Mouse (Mus musculus) C2C12 (cell line): ENCODE measurements around the gene Ddn. TPM values are rescaled to one million over a fixed set of nuclear protein-coding genes. Genes with fewer than 3 reads are reported as not detected.

Experiments
- H3K27me3 ChIP-seq: one replicate; pipeline ENCODE4 v1.6.1; 2011; ENCODE audit not compliant: control insufficient read depth, insufficient read depth, insufficient read length
- H3K36me3 ChIP-seq: one replicate; pipeline ENCODE4 v1.6.1; 2011; ENCODE audit not compliant: control insufficient read depth, insufficient read depth
- H3K4me3 ChIP-seq: one replicate; pipeline ENCODE4 v1.5.1; 2011; ENCODE audit warnings: mild to moderate bottlenecking, control low read depth; ENCODE audit not compliant: poor library complexity, insufficient read depth, severe bottlenecking
- H3K79me2 ChIP-seq: one replicate; pipeline ENCODE4 v1.6.1; 2011; ENCODE audit not compliant: control insufficient read depth, insufficient read depth
- H3K79me3 ChIP-seq: one replicate; pipeline ENCODE4 v1.6.1; 2011; ENCODE audit warnings: low read depth, control low read depth
- H3ac ChIP-seq: one replicate; pipeline ENCODE3; 2011; ENCODE audit warnings: low read depth; ENCODE audit not compliant: control insufficient read depth, insufficient read length
- CEBPB ChIP-seq: IDR thresholded peaks from one replicate; pipeline ENCODE4 v1.6.1; 2011; ENCODE audit warnings: low read depth, mild to moderate bottlenecking, control low read depth, moderate library complexity
- CTCF ChIP-seq: IDR thresholded peaks from one replicate; pipeline ENCODE4 v1.5.1; 2011; ENCODE audit not compliant: control insufficient read depth, insufficient read depth, insufficient read length
- FOSL1 ChIP-seq: IDR thresholded peaks from one replicate; pipeline ENCODE4 v1.8.0; 2011; ENCODE audit warnings: mild to moderate bottlenecking, low read length; ENCODE audit not compliant: poor library complexity, insufficient read depth, severe bottlenecking
- MAX ChIP-seq: IDR thresholded peaks from one replicate; pipeline ENCODE4 v1.6.1; 2011; ENCODE audit warnings: mild to moderate bottlenecking, control low read depth
- MYOD1 ChIP-seq: IDR thresholded peaks from one replicate; pipeline ENCODE4 v1.6.1; 2011; ENCODE audit warnings: low read depth; ENCODE audit not compliant: control insufficient read depth, insufficient read length
- MYOG ChIP-seq: IDR thresholded peaks from one replicate; pipeline ENCODE4 v1.6.1; 2011; ENCODE audit not compliant: control insufficient read depth, insufficient read length; ENCODE audit errors: extremely low read depth
- USF1 ChIP-seq: IDR thresholded peaks from one replicate; pipeline ENCODE4 v1.6.1; 2011; ENCODE audit warnings: low read depth, mild to moderate bottlenecking, control low read depth, moderate library complexity
- polyA plus RNA-seq: library from polyadenylated mRNA; unstranded; fragments of >200 nt; fragmentation: generic; extraction: Trizol; gene quantifications from one replicate; pipeline ENCODE4 v1.2.1, GENCODE M21; 2012; ENCODE audit warnings: missing spikeins

The Ddn gene
- polyA plus RNA-seq, 1 experiment = 0.11 TPM

GRCm38 (mm10) chr15:98792233-98793020, 16.9 kb downstream of the Ddn start:
- H3K79me3 ChIP-seq = no peaks in the 10 kb centered on the region
- no peak overlapping the region for H3ac ChIP-seq
- no peak overlapping the region for H3K4me3 ChIP-seq
- no peaks in the 10 kb centered on the region for H3K36me3 ChIP-seq
- TF ChIP-seq CEBPB (no peak), MYOD1 (no peak), CTCF (no peak)
- peaks cover 59% of the 10 kb centered on the region for H3K27me3 ChIP-seq
- no peaks in the 10 kb centered on the region for H3K79me2 ChIP-seq

GRCm38 (mm10) chr15:98791771-98792170, 17.5 kb downstream of the Ddn start:
- H3K36me3 ChIP-seq = no peaks in the 10 kb centered on the region
- no peaks in the 10 kb centered on the region for H3K79me3 ChIP-seq
- no peak overlapping the region for H3K4me3 ChIP-seq
- H3ac ChIP-seq = no peak overlapping the region
- TF ChIP-seq CEBPB = no peak
- TF ChIP-seq MYOG = no peak
- TF ChIP-seq FOSL1 = no peak
- TF ChIP-seq CTCF = no peak
- no peak for TF ChIP-seq MYOD1
- no peak for TF ChIP-seq USF1
- TF ChIP-seq MAX = no peak
- no peaks in the 10 kb centered on the region for H3K79me2 ChIP-seq
- H3K27me3 ChIP-seq = peaks cover 57% of the 10 kb centered on the region

GRCm38 (mm10) chr15:98791221-98791620, 18.1 kb downstream of the Ddn start:
- H3K27me3 ChIP-seq = peaks cover 51% of the 10 kb centered on the region
- no peaks in the 10 kb centered on the region for H3K79me3 ChIP-seq
- no peaks in the 10 kb centered on the region for H3K79me2 ChIP-seq
- no peak overlapping the region for H3ac ChIP-seq
- TF ChIP-seq MAX (no peak), FOSL1 (no peak), CEBPB (no peak), USF1 (no peak), MYOD1 (no peak), CTCF (no peak), MYOG (no peak)
- no peaks in the 10 kb centered on the region for H3K36me3 ChIP-seq
- H3K4me3 ChIP-seq = no peak overlapping the region

- H3K27me3 ChIP-seq = peaks cover 48% of the 10 kb centered on the region
- peak overlapping the region; percentile 6 for H3ac ChIP-seq
- no peaks in the 10 kb centered on the region for H3K79me2 ChIP-seq
- H3K36me3 ChIP-seq = no peaks in the 10 kb centered on the region
- TF ChIP-seq MYOD1 (no peak), USF1 (no peak), MAX (no peak), MYOG (no peak), CEBPB (no peak), CTCF (no peak), FOSL1 (no peak)
- H3K4me3 ChIP-seq = no peak overlapping the region
- H3K79me3 ChIP-seq = no peaks in the 10 kb centered on the region
Observed at GRCm38 (mm10) chr15:98790761-98791160, 18.5 kb downstream of the Ddn start.

- peak within 1 kb of the TSS; percentile 62 for H3ac ChIP-seq
- H3K36me3 ChIP-seq = no peaks in the 10 kb centered on the region
- TF ChIP-seq CTCF (peak; percentile 93), USF1 (no peak)
- no peaks in the 10 kb centered on the region for H3K79me3 ChIP-seq
- H3K4me3 ChIP-seq = no peak within 1 kb of the TSS
- peaks cover 44% of the 10 kb centered on the region for H3K27me3 ChIP-seq
- no peaks in the 10 kb centered on the region for H3K79me2 ChIP-seq
Observed at GRCm38 (mm10) chr15:98789661-98790535, 19.4 kb downstream of the Ddn start, which contains the start of gene Wnt1. Gene Wnt1, plus strand, starts transcription at chr15:98789857.
